Mouse (Mus musculus) adrenal gland, postnatal 25 days (tissue): Measurements from ENCODE around the gene AI661453. TPM values are rescaled to one million over a fixed set of nuclear protein-coding genes. Genes with fewer than 3 reads are reported as not detected.
"Not testable (repeated sequence)": the region's sequence is repeated elsewhere in the genome, so short reads cannot be mapped to it uniquely, and the experiment has no call there.

ENCODE experiments used
- DNase-seq: peaks from one replicate; pipeline ENCODE4 v3.0.0; 2021; ENCODE audit warnings: mixed read lengths
- long read RNA-seq: library from polyadenylated mRNA; stranded (forward); transcript quantifications from one replicate; pipeline ENCODE4 v2.0.0, GENCODE M21; 2021
- total RNA-seq: library from RNA; stranded (reverse); gene quantifications from 2 replicates; pipeline ENCODE4 v1.2.3, GENCODE M21; 2021

AI661453 gene
- total RNA-seq = 0.73 and 0.86 TPM in 2 replicates
- long read RNA-seq, partial matches to known transcripts = 2 of 3 reads
- long read RNA-seq, other reads (novel, unspliced or antisense) = 1 of 3 reads

GRCm38 (mm10) chr17:47436156-47436906, at the start of gene AI661453:
Gene AI661453, plus strand, starts transcription at chr17:47436615.
- no peak for DNase-seq

- DNase-seq = peak; percentile 51
Measured at GRCm38 (mm10) chr17:47386649-47387048, 49.8 kb upstream of the AI661453 start.

DNA sequence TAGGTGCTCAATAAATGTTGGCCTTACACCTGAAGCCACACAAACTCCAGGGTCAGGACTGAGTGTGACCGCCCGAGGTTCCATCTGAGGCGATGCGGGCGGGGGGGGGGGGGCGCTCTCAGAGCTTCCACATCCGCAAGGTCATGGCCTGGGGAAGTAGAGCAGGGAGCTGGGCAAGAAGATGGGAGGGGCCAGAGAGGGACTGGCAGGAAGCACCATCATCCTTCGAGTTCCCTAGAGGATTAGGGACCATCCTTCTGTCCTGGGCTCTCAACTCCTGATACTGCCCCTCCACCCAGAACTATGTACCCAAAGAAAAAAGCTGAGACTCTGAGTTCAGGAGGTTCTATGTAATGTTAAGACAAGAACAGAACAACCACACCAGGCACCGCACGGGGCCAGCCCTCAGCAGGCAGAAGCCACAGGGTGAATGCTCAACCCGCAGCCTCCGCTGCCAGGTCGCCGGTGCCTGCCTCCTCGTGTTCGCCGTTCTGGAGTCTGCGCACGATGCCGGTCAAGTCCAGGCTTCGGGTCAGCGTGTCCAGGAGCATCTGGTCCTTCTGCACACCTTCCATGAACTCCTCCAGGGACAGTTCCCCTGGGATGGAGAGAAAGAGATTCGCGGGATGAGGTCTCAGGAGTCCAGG, 42.1 kb upstream of the AI661453 start:
- peak; percentile 39 for DNase-seq

GRCm38 (mm10) chr17:47395376-47395913, 41.0 kb upstream of the AI661453 start:
- DNase-seq = peak; percentile 68

DNA sequence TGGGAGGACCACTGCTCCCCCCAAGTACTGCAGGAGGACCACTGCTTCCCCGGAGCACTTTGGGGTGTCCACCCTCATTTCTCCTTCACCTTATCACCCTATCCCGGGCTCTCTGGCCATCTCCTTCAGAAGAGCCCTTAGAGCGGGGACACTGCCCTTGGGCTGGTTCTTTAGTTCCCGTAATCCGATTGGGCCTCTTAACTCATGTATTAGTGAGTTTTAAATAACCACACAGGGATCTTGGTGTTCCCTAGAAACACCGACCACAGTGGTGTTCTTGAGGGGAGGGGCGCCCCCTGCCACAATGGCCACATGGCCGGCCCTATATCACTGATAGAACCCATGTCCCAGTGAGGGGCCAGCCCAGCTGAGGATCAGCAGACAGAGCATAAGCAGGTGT, 37.3 kb upstream of the AI661453 start:
- DNase-seq = no peak

DNA sequence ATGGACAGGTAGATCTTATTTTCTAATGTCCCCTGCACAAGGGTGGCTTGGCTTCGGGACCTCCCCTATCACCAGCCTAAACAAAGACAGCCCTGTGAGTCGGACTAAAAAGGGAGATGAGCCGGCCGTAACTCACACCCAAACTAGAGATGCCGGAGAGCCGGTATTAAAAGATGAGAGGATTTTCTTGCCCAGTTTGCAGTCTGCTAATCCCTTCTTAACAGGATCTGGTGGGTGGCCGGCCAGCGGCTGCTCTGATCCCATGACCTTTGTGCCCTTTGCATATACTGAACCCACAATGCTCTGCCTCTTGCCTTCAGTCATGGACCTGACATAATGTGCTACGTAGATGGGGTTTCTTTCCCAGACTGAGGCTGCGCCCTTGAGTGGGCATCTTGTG, 36.0 kb upstream of the AI661453 start, which contains the start of gene Guca1a:
Gene Guca1a (minus strand): TSS at position 134 of the 400 bp plus-strand sequence.
- no peak for DNase-seq

GRCm38 (mm10) chr17:47407717-47408557, 28.5 kb upstream of the AI661453 start:
- DNase-seq = no peak

- peak; percentile 58 for DNase-seq
Measured at GRCm38 (mm10) chr17:47408558-47408898, 27.9 kb upstream of the AI661453 start.

DNA sequence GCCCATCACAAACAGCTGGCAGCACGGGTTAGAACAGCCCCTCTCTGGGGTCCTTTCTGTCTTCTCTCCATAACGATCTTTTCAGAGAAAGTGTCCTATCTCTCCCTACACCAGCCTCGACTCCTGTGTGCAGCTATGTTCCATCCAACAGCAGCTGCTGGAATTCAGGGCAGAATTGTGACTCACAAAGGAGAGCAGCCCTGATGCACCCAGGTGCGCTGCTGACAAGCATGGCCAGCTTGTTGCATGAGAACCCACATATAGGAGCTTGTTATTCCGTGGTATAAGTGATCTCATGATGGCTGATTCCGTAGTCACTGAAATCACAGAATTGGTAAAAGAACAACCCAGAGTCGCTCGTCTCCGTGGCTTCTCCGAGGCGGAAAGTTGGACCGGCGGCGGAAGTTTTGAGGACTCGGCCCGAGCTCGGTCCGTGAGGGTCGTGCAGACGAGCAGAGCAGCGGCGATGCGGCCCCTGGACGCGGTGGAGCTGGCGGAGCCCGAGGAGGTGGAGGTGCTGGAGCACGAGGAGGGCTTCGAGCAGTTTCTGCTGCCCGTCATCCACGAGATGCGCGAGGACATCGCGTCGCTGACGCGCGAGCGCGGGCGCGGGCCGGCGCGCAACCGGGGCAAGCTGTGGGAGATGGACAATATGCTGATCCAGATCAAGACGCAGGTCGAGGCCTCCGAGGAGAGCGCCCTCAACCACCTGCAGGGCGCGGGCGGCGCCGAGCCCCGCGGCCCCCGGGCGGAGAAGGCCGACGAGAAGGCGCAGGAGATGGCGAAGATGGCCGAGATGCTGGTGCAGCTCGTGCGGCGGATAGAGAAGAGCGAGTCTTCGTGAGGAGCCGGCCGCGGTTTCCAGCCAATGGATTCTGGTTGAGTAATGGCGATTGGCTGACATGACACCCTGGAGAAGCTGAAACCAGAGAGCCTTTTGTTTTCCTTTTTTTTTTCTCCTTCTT, 26.2 kb upstream of the AI661453 start:
- not testable (repeated sequence) for DNase-seq

DNA sequence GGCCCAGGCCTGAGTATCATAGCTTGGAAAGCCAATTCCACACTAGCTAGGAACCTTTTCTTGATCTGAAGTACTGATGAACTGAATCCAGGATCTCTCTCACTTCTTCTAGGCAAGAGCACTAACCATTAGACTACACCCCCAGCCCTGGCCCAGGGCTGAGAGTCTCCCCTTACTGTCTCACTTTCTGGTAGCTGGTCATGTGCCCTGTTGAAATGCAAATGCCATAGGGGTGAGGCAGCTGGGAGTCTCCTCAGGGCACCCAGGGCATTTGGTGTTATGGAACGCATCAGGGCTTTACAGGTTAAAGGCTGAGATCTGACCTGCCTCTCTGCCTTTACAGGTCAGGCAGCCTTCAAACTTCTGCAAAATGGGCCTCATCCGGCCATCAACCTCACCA, 16.2 kb upstream of the AI661453 start:
- DNase-seq = no peak

DNA sequence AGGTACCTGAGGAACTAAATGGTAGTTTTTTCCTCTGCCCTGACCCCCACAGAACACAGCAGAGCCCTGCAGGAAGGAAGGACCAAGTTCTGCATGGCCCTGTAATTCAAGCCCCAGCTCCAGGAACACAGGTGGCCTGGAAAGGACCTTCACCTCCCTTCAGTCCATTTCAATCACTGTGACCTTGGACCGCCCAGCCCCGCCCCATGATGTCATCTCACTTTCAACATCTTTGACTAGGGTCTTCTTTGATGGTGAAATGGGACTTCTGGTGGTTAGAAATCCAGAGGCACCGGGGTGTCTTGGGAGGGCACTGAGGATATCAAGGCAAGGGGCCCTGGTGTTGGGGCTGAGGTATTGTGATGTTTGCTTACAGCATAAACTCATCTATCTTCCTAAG, 14.8 kb upstream of the AI661453 start:
- DNase-seq = no peak

DNA sequence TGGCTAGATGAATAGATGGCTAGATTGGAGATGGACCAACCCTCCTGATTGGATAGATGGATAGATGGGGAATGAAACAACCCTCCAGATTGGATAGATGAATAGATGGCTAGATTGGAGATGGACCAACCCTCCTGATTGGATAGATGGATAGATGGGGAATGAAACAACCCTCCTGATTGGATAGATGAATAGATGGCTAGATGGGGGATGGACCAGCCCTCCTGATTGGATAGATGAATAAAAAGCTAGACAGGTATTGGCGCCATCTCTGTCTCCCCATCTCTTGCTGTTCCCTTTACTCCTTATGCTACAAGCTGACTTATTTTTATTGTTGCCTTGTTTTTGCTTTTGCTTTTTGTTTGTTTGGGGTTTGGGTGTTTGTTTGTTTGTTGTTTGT, 13.8 kb upstream of the AI661453 start:
- not testable (repeated sequence) for DNase-seq

DNA sequence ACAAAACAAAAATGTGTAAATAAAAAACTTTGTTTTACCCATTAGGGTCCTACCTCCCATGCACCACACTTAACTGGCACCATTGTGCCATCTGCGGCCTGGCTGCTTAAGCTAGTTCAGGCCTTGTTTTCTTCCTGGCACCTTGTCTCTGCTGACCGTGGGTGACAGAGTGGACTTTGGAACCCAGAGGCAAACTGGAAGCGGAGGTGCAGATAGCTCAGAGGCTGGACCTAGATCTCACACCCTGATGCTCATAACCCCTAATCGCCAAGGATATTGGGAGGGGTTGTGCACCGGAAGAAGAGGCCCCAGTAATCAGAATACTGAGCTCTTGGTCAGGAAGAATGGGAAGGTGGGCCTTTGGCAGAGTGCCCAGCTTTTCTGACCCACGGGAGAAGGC, 12.2 kb upstream of the AI661453 start:
- DNase-seq = no peak

DNA sequence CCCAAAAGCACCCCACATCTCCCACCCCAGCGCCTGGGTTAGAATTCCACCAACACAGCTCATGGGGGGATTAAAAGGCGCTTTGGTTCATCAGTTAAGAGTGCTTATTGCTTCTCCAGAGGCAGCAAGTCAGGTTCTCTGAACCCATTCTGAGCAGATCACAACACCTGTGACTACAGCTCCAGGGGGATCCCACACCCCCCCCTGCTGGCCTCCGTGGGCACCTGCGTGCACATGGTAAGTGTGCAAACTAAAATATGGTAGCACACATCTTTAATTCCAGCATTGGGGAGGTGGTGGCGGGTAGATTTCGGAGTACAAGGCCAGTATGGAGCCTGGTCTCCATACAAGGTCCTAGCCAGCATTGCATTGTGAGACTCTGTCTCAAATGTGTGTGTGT, 9.1 kb upstream of the AI661453 start:
- no peak for DNase-seq

GRCm38 (mm10) chr17:47428831-47429304, 7.5 kb upstream of the AI661453 start:
- peak; percentile 38 for DNase-seq

DNA sequence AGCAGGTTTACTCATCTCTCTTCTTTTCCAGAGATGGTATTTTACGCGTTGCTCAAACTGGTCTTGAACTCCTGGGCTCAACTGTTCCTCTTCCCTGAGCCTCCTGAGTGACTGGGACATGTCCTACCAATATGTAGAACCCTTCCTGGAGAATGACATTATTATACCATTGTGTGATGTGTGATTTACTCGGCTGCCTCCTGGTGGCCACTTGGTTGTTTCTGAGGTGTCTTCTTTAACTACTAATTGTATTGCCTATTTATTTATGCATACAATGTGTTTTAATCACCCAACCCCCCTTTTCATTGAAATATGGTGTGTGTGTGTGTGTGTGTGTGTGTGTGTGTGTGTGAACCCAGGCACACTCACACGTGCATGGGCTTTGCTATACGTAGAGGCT, 5.6 kb upstream of the AI661453 start:
- DNase-seq = no peak

DNA sequence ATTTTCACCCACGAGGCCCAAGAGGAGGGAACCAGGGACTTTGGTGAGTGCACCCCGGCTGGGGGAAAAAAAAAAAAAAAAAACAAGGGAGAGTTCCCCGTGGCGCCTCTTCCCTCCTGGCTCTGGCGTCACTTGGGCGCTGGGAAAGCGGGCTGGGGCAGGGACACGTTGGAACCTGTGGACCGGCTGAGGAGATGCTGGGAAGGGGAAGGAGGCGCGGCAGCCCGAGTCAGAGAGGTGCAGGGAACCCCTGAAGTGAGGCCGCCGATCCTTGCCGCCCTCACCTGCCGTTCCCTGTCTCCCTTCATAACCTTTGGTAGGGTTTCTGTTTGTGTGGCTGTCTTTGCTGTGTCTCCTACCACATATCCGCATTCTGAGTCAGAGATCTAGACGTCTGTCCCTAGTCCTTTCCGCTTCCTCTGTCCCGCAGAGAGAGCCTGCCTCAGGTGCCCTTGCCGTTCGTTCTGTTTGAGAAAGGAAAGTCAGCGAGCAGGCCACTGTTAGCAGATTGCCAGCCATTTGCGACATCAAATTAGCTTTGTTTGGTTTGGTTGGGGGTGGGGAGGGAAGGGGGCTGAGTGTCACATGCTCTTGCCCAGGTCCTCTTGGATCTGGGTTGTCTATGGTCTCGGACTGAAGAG, 612 bp downstream of the AI661453 start, which contains the start of gene 1700001C19Rik:
Gene 1700001C19Rik (minus strand): TSS at position 470 of the 641 bp plus-strand sequence.
- no peak for DNase-seq

- no peak for DNase-seq
Measured at GRCm38 (mm10) chr17:47438611-47439010, 2.2 kb downstream of the AI661453 start.

GRCm38 (mm10) chr17:47439396-47440028, 3.1 kb downstream of the AI661453 start:
- no peak for DNase-seq

DNA sequence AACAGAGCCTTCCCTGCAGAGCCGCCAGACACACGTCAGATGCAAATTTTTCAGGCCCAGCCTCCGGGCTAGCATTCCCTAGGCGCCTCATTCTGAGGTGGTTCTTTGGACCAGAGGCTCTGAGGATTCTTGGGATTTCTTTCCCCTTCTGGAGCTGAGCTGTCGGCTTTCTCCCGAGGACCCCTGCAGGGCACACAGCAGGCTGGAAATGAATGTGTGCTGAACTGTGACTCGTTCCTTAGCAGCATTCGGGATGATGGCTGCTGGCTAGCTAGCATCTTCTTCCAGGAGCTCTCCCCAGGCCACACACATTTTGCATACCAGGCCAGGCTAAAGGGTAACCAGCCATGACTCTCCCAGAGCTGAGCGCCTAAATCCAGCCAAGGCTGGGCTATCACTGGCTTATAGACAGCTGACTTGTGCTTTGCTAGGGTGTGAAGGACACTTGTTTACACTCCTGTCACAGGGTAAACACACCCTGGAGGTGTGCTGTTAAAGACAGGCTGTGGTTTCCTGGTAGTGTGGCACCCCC, 4.0 kb downstream of the AI661453 start:
- DNase-seq = no peak
